Mouse (Mus musculus): ENCODE results near the gene Ttc13.

DNA sequence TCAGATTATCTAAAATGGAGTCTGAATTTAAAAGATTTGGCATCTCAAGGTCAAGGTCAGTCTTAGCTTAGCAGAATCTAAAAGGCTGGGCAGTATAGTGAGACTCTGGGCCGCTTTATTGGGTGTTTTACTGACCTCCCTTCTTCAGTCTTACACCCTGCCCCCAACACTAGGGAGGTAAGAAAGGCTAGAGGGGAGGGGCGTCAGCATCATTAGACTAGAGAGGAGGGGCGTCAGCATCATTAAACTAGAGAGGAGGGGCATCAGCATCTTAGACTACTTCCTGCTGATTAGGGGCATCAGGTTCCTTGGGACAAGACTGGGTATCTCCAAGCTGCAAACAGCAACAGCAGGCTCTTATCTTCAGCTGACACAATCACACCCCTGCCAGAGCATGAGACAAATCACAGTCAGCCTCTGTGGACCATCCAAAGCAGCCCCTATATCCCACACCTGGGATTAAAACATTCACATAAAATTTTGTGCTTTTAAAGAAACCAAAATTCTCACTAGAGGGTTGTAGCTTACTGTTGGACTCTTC is 13.7 kb upstream of the Ttc13 start:
- no peak for TF ChIP-seq CTCF (IDR thresholded peaks at IDR 0.05; ENCODE audit: low read depth)
- TF ChIP-seq EP300 (IDR thresholded peaks at IDR 0.05; ENCODE audit: low read depth) = no peak
